Mouse (Mus musculus) kidney, postnatal 0 days (tissue): ENCODE results near the gene Limd2. TPM values are rescaled to one million over a fixed set of nuclear protein-coding genes. Genes with fewer than 3 reads are reported as not detected.

Source experiments
- ATAC-seq: fragments of 200-750 bp; cut with Nextera tagmentation; replicated peaks from 2 replicates; pipeline ENCODE4 v1.8.0; 2017; ENCODE audit warnings: low read depth, moderate number of reproducible peaks, moderate TSS enrichment, moderate library complexity; ENCODE audit not compliant: low FRiP score
- DNase-seq: peaks from one replicate; pipeline ENCODE4 v3.0.0-alpha.2; 2016; ENCODE audit warnings: low spot score
- H3K27ac ChIP-seq: fragments of 300-500 bp; sonication (generic); 2 replicates; pipeline ENCODE4 v1.5.1; 2014; ENCODE audit warnings: mild to moderate bottlenecking
- H3K27me3 ChIP-seq: fragments of 300-500 bp; sonication (generic); 2 replicates; pipeline ENCODE4 v1.6.1; 2014; ENCODE audit warnings: low read length, mixed read lengths; ENCODE audit not compliant: insufficient read depth
- H3K36me3 ChIP-seq: fragments of 300-500 bp; sonication (generic); 2 replicates; pipeline ENCODE4 v1.6.1; 2014; ENCODE audit warnings: low read length, mixed read lengths; ENCODE audit not compliant: insufficient read depth
- H3K4me1 ChIP-seq: fragments of 300-500 bp; sonication (generic); replicated peaks from 2 replicates; pipeline ENCODE4 v1.6.1; 2014; ENCODE audit warnings: antibody characterized with exemption, low read length, mixed read lengths; ENCODE audit not compliant: insufficient read depth
- H3K4me2 ChIP-seq: fragments of 300-500 bp; sonication (generic); 2 replicates; pipeline ENCODE4 v1.6.1; 2014; ENCODE audit warnings: mild to moderate bottlenecking, low read length, moderate library complexity, mixed read lengths
- H3K4me3 ChIP-seq: fragments of 300-500 bp; sonication (generic); replicated peaks from 2 replicates; pipeline ENCODE4 v1.5.1; 2014; ENCODE audit warnings: low read depth, low read length
- H3K9ac ChIP-seq: fragments of 300-500 bp; sonication (generic); 2 replicates; pipeline ENCODE4 v1.6.1; 2014; ENCODE audit warnings: low read depth, low read length
- H3K9me3 ChIP-seq: fragments of 300-500 bp; sonication (generic); replicated peaks from 2 replicates; pipeline ENCODE4 v1.6.1; 2016; ENCODE audit warnings: low read length, inconsistent platforms, mixed read lengths
- CTCF ChIP-seq: IDR thresholded peaks from 2 replicates; pipeline ENCODE4 v1.5.1; 2016; ENCODE audit warnings: antibody characterized with exemption, low read depth, mild to moderate bottlenecking, moderate library complexity
- WGBS: fragments of 180-500 bp; shearing (Covaris S2); extraction: QIAGEN DNeasy Blood & Tissue Kit; methylation state at CpG from one replicate; pipeline ENCODE4 v1.1.7; 2014; 5-methylcytosine and 5-hydroxymethylcytosine counted together
- polyA plus RNA-seq: library from polyadenylated mRNA; unstranded; fragments of >200 nt; fragmentation: Nextera tagmentation; extraction: Ambion mirVana; gene quantifications from 2 replicates; pipeline ENCODE4 v1.2.1, GENCODE M21; 2015

The Limd2 gene
- polyA plus RNA-seq, 1 experiment from 2014 or later = 132 TPM

DNA sequence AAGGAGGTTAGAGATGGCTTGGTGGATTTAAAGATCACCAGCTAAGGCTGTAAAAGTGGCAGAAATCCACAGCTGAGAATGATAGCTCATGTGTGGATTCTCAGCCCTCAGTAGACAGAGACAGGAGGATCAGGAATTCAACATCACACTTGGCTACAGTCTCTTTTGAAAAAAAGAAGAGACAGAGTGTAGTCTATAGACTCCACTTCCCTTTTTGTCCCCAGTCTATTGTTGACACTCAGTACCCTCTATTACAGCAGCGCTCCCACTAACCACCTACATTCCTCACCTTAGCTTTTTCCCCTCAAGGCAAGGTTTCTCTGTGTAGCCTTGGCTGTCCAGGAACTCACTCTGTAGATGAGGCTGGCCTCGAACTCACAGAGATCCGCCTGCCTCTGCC, 31.1 kb upstream of the Limd2 start:
- 95% methylated on average over 3 of the region's 3 CpGs for WGBS
- ATAC-seq (no peak), DNase-seq (no peak)
- 0 out of 2 replicates have a peak, but pooled peaks cover 3% of the 10 kb centered on the region for H3K36me3 ChIP-seq
- no peak overlapping the region for H3K9ac ChIP-seq
- no peak overlapping the region for H3K4me2 ChIP-seq
- no peaks in the 10 kb centered on the region for H3K9me3 ChIP-seq
- H3K27ac ChIP-seq = no peak overlapping the region
- no peak for TF ChIP-seq CTCF
- H3K27me3 ChIP-seq = no peaks in the 10 kb centered on the region
- no peaks in the 10 kb centered on the region; the same call in 1 of the 2 replicates for H3K4me1 ChIP-seq
- H3K4me3 ChIP-seq = no peak overlapping the region

DNA sequence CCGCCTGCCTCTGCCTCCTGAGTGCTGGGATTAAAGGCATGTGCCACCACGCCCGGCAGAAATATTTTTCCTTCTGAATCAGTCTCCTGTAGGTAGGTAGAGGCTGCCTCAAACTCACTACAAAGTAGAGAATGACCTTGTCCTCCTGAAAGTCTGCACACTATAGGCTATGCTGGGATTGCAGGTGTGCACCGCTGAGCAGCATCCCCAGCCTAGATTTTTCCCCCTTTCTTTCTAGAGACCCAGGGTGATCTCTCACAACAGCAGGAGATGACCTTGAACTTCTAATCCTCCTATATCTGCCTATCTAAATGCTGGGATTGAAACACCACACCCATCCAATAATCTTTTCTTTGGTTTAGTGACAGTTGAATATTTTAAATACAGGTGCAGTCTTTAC, 26.7 kb upstream of the Limd2 start:
- no peaks in the 10 kb centered on the region for H3K4me1 ChIP-seq
- DNase-seq (no peak), ATAC-seq (no peak)
- peaks cover 13% of the 10 kb centered on the region for H3K36me3 ChIP-seq
- no peaks in the 10 kb centered on the region for H3K27me3 ChIP-seq
- no peaks in the 10 kb centered on the region for H3K9me3 ChIP-seq
- no peak overlapping the region for H3K27ac ChIP-seq
- 95% methylated on average over 4 of the region's 4 CpGs for WGBS
- H3K9ac ChIP-seq = no peak overlapping the region
- no peak overlapping the region for H3K4me2 ChIP-seq
- H3K4me3 ChIP-seq = no peak overlapping the region
- TF ChIP-seq CTCF = no peak

DNA sequence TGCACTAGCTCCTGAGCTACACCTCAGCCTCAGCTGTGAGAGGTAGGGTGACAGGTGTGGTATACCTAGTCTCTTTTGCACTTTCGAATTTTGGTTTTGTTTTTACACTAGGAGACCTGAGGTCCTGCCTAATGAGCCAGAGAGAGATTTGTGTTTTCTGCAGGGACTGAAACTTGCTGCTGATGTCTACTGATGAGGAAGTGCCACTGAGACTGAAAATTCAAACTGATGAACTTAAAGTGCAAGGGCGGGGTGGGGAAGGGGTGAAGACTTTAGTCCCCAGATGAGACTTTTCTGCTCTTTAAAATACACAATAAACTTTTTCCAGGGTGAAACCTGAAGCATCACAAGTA, 19.8 kb upstream of the Limd2 start:
- Histone ChIP-seq H3K4me2 (no peak overlapping the region), H3K9me3 (no peaks in the 10 kb centered on the region), H3K9ac (no peak overlapping the region), H3K36me3 (peaks cover 9% of the 10 kb centered on the region; the same call in 1 of the 2 replicates), H3K27ac (no peak overlapping the region), H3K4me1 (no peaks in the 10 kb centered on the region), H3K27me3 (no peaks in the 10 kb centered on the region), H3K4me3 (no peak overlapping the region)
- 72% methylated on average over 2 of the region's 2 CpGs for WGBS
- ATAC-seq (no peak), DNase-seq (no peak)
- TF ChIP-seq CTCF = no peak

DNA sequence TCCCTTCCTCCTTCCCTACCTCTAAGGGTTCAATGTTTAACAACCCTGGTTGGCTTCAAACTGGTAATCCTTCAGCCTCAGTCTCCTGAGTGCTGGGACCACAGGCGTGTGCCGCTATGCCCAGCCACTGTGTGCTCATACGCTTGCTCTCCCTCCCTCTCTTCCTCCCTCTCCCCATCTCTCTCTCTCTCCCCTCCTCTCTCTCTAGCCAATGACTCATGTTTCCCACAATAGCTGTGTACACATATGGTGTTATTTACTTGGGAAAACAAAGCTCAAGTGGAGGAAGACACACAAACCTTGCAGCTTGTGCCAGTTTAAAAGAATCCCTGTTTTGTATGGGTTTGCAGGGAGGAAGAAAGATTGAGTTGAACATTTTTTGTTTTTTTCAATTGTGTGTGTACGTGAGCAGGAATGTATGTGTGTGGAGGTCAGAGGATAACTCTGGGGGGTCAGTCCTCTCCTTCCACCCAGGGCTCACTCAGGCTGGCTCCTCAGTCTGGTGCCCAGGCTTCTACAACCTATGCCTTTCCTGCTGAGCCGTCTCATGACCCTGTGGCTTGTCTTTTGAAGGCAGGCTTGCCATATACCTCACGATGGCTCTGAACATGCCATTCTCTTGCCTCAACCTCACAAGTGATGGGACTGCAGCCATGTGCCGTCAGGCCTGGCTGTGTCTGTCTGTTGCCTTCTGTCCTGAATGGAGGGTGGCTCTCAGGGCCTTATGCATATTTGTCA, 19.2 kb upstream of the Limd2 start:
- no peak for ATAC-seq
- Histone ChIP-seq H3K27me3 (no peaks in the 10 kb centered on the region), H3K4me3 (no peak overlapping the region), H3K9ac (no peak overlapping the region), H3K4me2 (no peak overlapping the region), H3K27ac (no peak overlapping the region), H3K4me1 (no peaks in the 10 kb centered on the region), H3K9me3 (no peaks in the 10 kb centered on the region), H3K36me3 (peaks cover 7% of the 10 kb centered on the region; the same call in 1 of the 2 replicates)
- WGBS = 80% methylated on average over 7 of the region's 7 CpGs
- no peak for TF ChIP-seq CTCF
- DNase-seq = no peak

DNA sequence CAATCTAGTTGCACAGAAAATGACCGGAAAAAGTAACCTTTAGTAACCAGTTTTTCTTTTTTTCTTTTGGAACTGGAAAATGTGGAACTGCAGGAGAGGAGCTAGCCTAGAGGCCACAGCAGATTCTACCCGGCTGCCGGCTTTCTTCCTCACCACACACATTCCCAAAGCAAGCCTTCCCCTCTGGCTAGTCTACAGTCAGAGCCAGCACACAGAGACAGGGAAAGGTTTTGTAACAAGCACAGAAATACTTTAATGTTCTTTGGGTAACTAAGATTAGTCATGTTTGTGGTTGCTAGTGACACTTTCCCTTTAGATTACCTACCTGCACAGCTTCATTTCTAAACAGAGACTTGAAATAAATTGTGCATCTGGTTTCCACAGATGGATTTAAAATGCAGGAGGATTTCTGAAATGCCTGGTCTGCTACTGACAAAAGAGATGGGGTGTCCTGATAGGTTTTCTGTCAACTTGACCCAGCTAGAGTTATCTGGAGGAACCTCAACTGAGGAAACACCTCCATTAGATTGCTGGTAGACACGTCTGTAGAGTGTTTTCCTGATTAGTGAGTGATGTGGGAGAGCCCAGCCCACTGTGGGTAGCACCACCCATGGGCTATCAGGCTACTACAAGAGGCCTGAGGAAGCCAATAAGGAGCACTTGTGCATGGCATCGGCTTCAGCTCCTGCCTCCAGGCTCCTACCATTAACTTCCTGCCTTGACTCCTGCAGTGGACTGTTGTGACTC, 17.5 kb upstream of the Limd2 start:
- Histone ChIP-seq H3K4me3 (no peak overlapping the region), H3K27me3 (no peaks in the 10 kb centered on the region), H3K4me2 (no peak overlapping the region), H3K9ac (no peak overlapping the region), H3K27ac (no peak overlapping the region), H3K36me3 (0 out of 2 replicates have a peak, but pooled peaks cover 2% of the 10 kb centered on the region), H3K9me3 (no peaks in the 10 kb centered on the region), H3K4me1 (no peaks in the 10 kb centered on the region)
- TF ChIP-seq CTCF = no peak
- 65% methylated on average over 5 of the region's 5 CpGs for WGBS
- ATAC-seq (no peak), DNase-seq (no peak)

DNA sequence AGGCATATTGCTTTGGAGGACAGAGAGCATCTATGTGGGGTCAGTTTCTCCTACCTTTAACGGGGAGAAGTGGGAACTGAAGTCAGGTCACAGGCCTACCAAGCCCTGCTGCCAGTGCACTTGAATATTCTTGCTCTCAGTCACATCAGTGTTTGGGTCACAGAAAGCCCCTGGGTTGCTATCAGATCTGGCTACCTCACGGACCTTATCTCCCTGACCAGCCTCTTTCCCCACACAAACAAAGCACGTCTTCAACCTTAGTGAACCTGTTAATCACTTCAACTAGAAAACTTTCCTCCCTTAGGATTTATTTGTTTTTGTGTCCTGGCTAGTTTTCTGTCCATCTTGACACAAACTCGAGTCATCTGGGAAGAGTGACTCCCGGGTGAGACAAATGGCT, 15.7 kb upstream of the Limd2 start:
- peaks cover 2% of the 10 kb centered on the region; the same call in 1 of the 2 replicates for H3K36me3 ChIP-seq
- WGBS = 86% methylated on average over 5 of the region's 5 CpGs
- DNase-seq (no peak), ATAC-seq (no peak)
- H3K27me3 ChIP-seq = no peaks in the 10 kb centered on the region
- no peaks in the 10 kb centered on the region for H3K4me1 ChIP-seq
- no peak overlapping the region for H3K4me2 ChIP-seq
- no peak for TF ChIP-seq CTCF
- H3K9ac ChIP-seq = no peak overlapping the region
- no peak overlapping the region for H3K27ac ChIP-seq
- H3K9me3 ChIP-seq = no peaks in the 10 kb centered on the region
- no peak overlapping the region for H3K4me3 ChIP-seq
